Mouse (Mus musculus) MEL (cell line): ENCODE measurements around the gene Selenoo.

Experiments
- CHD2 ChIP-seq: IDR thresholded peaks from 2 replicates; pipeline ENCODE4 v1.6.1; 2011; ENCODE audit warnings: low read length, improper control_type of control experiment
- CTCF ChIP-seq, 3 experiments: IDR thresholded peaks in 2 of 3; conservative IDR thresholded peaks in 1 of 3; 2 replicates each; pipeline ENCODE4 v1.5.1; 2011 to 2012; ENCODE audit warnings: low read length in 3 of 3, low read depth in 2 of 3, mild to moderate bottlenecking in 2 of 3, improper control_type of control experiment in 1 of 3, inconsistent platforms in 1 of 3, mixed read lengths in 1 of 3, moderate library complexity in 1 of 3; ENCODE audit not compliant: control insufficient read depth in 1 of 3, insufficient read depth in 1 of 3, poor library complexity in 1 of 3, severe bottlenecking in 1 of 3
- E2F4 ChIP-seq: IDR thresholded peaks from 2 replicates; pipeline ENCODE4 v1.6.1; 2011; ENCODE audit warnings: low read depth, low read length, improper control_type of control experiment, borderline replicate concordance
- EP300 ChIP-seq, 2 experiments: IDR thresholded peaks; 2 replicates each; pipeline ENCODE4 v1.6.1; 2011; ENCODE audit warnings: improper control_type of control experiment in 2 of 2, low read length in 2 of 2, low read depth in 1 of 2, mild to moderate bottlenecking in 1 of 2
- JUND ChIP-seq: IDR thresholded peaks from 2 replicates; pipeline ENCODE4 v1.6.1; 2011; ENCODE audit warnings: low read depth, mild to moderate bottlenecking, improper control_type of control experiment, low read length
- MAFK ChIP-seq: IDR thresholded peaks from 2 replicates; pipeline ENCODE4 v1.6.1; 2011; ENCODE audit warnings: low read depth, mild to moderate bottlenecking, low read length, improper control_type of control experiment, borderline replicate concordance
- MAX ChIP-seq: IDR thresholded peaks from 2 replicates; pipeline ENCODE4 v1.6.1; 2011; ENCODE audit warnings: low read length, improper control_type of control experiment
- MAZ ChIP-seq: IDR thresholded peaks from 2 replicates; pipeline ENCODE4 v1.6.1; 2012; ENCODE audit warnings: low read depth, mild to moderate bottlenecking, inconsistent platforms, low read length, improper control_type of control experiment
- MYC ChIP-seq: IDR thresholded peaks from 2 replicates; pipeline ENCODE4 v1.6.1; 2011; ENCODE audit warnings: low read depth, mild to moderate bottlenecking, low read length, improper control_type of control experiment, moderate library complexity
- POLR2A ChIP-seq, 2 experiments: IDR thresholded peaks; 2 replicates each; pipeline ENCODE4 v1.6.1; 2011 to 2012; ENCODE audit warnings: low read length in 2 of 2, mild to moderate bottlenecking in 2 of 2, control low read depth in 1 of 2, improper control_type of control experiment in 1 of 2, low read depth in 1 of 2, moderate library complexity in 1 of 2; ENCODE audit not compliant: control insufficient read depth in 1 of 2, insufficient read depth in 1 of 2, poor library complexity in 1 of 2
- TAL1 ChIP-seq: IDR thresholded peaks from 2 replicates; pipeline ENCODE4 v1.6.1; 2012; ENCODE audit warnings: mild to moderate bottlenecking, inconsistent platforms, low read length, moderate library complexity, mixed read lengths
- TCF12 ChIP-seq: IDR thresholded peaks from 2 replicates; pipeline ENCODE4 v1.6.1; 2014; ENCODE audit warnings: low read depth, mild to moderate bottlenecking, inconsistent platforms, low read length, improper control_type of control experiment, moderate library complexity
- USF2 ChIP-seq, 2 experiments: IDR thresholded peaks; 2 replicates each; pipeline ENCODE4 v1.6.1; 2011 to 2012; ENCODE audit warnings: improper control_type of control experiment in 2 of 2, low read length in 2 of 2, borderline replicate concordance in 1 of 2, inconsistent platforms in 1 of 2, low read depth in 1 of 2, mild to moderate bottlenecking in 1 of 2; ENCODE audit not compliant: insufficient read depth in 1 of 2
- ZNF384 ChIP-seq: IDR thresholded peaks from 2 replicates; pipeline ENCODE4 v1.6.1; 2012; ENCODE audit warnings: low read depth, mild to moderate bottlenecking, inconsistent platforms, low read length, improper control_type of control experiment

DNA sequence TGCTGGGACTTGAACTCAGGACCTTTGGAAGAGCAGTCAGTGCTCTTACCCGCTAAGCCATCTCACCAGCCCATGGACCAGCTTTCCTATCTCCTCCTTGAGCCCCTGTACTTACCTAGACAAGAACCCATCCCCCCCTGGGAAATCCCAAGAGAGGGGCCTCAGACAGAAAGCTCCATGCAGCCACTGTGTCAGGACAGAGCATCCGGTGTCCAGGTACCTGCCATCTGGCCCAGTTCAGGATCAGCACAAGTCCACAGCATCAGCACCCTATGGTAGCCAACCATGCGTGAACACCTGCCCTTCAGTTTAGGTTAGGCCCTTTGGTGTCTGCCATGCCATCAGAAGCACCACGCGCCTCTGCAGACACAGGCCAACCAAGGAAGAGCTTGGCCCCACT is 24.0 kb upstream of the Selenoo start:
- TF ChIP-seq CTCF (IDR thresholded peaks at IDR 0.05 in 2 of 3, conservative IDR thresholded peaks at IDR 0.05 in 1 of 3; ENCODE audit: control insufficient read depth in 1 of 3, insufficient read depth in 1 of 3, low read depth in 2 of 3, low read length in 3 of 3, poor library complexity in 1 of 3, severe bottlenecking in 1 of 3) (no peak), POLR2A (IDR thresholded peaks at IDR 0.05; ENCODE audit: control insufficient read depth in 1 of 2, insufficient read depth in 1 of 2, low read depth in 1 of 2, low read length in 2 of 2, poor library complexity in 1 of 2) (no peak), EP300 (IDR thresholded peaks at IDR 0.05; ENCODE audit: low read depth in 1 of 2, low read length in 2 of 2) (no peak), ZNF384 (no peak), JUND (no peak), E2F4 (no peak), CHD2 (no peak), USF2 (IDR thresholded peaks at IDR 0.05; ENCODE audit: borderline replicate concordance in 1 of 2, insufficient read depth in 1 of 2, low read depth in 1 of 2, low read length in 2 of 2) (no peak), MAZ (no peak), TAL1 (no peak), MAFK (no peak), MAX (no peak), TCF12 (no peak), MYC (no peak)
